Mouse (Mus musculus): ENCODE results near the gene Slc16a7. TPM values are rescaled to one million over a fixed set of nuclear protein-coding genes. Genes with fewer than 3 reads are reported as not detected.

Slc16a7 gene
- total and polyA plus RNA-seq, 3 experiments, result not detected

- Histone ChIP-seq H3K9ac (ENCODE audit: control insufficient read depth, low read depth, low read length, poor library complexity, severe bottlenecking) (no peak overlapping the region), H3K4me1 (ENCODE audit: control insufficient read depth in 1 of 2, insufficient read depth in 2 of 2, low read length in 2 of 2) (no peaks in the 10 kb centered on the region), H3K27me3 (ENCODE audit: control insufficient read depth in 1 of 2, insufficient read depth in 2 of 2, low read length in 2 of 2) (no peaks in the 10 kb centered on the region), H3K36me3 (ENCODE audit: control insufficient read depth in 1 of 2, insufficient read depth in 2 of 2, low read length in 2 of 2) (no peaks in the 10 kb centered on the region), H3K4me3 (ENCODE audit: control insufficient read depth in 1 of 2, insufficient read depth in 1 of 2, low read depth in 2 of 2, low read length in 2 of 2) (no peak overlapping the region), H3K27ac (ENCODE audit: control insufficient read depth, low read depth, low read length) (no peak overlapping the region), H3K79me2 (ENCODE audit: control insufficient read depth, insufficient read depth, low read length, poor library complexity) (no peaks in the 10 kb centered on the region), H3K9me3 (replicated peaks; ENCODE audit: insufficient read depth, low read length) (no peaks in the 10 kb centered on the region)
- TF ChIP-seq SMC3 (IDR thresholded peaks at IDR 0.05; ENCODE audit: low read depth, low read length) (no peak), POLR2AphosphoS2 (IDR thresholded peaks at IDR 0.05; ENCODE audit: low read length) (no peak), TCF12 (IDR thresholded peaks at IDR 0.05; ENCODE audit: low read depth, low read length) (no peak), ZKSCAN1 (IDR thresholded peaks at IDR 0.05; ENCODE audit: low read depth, low read length) (no peak), RAD21 (IDR thresholded peaks at IDR 0.05; ENCODE audit: low read depth, low read length) (no peak), USF1 (IDR thresholded peaks at IDR 0.05; ENCODE audit: low read depth, low read length) (no peak), CTCF (IDR thresholded peaks at IDR 0.05 in 2 of 3, conservative IDR thresholded peaks at IDR 0.05 in 1 of 3; ENCODE audit: control insufficient read depth in 1 of 3, insufficient read depth in 1 of 3, low read depth in 2 of 3, low read length in 3 of 3, poor library complexity in 1 of 3, severe bottlenecking in 1 of 3) (no peak), RCOR1 (IDR thresholded peaks at IDR 0.05; ENCODE audit: low read depth, low read length) (no peak), POLR2A (IDR thresholded peaks at IDR 0.05; ENCODE audit: control insufficient read depth in 1 of 2, insufficient read depth in 1 of 2, low read depth in 1 of 2, low read length in 2 of 2, poor library complexity in 1 of 2) (no peak), UBTF (IDR thresholded peaks at IDR 0.05; ENCODE audit: borderline replicate concordance, insufficient read depth, low read depth, low read length) (no peak)
- no peak for DNase-seq (ENCODE audit: low read depth, low spot score)
Measured at GRCm38 (mm10) chr10:125372666-125373065, 16.6 kb downstream of the Slc16a7 start.

DNA sequence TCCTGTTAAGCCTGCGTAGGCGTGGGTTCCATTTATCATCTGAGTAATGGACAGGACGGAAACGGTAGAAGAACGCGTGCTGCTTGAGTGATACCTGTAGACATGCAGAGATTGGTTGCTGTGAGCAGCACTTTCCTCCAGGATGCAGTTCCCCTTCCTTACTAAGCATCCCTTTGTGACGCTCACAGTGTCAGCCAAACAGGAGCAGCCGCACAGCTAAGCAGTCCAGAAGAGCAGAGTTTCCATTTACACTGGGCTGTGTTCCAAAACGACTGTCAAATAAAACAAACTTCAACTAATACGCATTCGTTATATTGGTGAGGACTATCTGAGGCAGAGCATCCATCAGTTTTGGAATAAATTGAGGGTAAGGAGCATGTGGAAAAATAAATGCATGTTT is 17.8 kb downstream of the Slc16a7 start:
- no peaks in the 10 kb centered on the region for H3K27me3 ChIP-seq (ENCODE audit: control insufficient read depth in 1 of 2, insufficient read depth in 2 of 2, low read length in 2 of 2)
- no peak overlapping the region for H3K4me3 ChIP-seq (ENCODE audit: control insufficient read depth in 1 of 2, insufficient read depth in 1 of 2, low read depth in 2 of 2, low read length in 2 of 2)
- H3K27ac ChIP-seq (ENCODE audit: control insufficient read depth, low read depth, low read length), result no peak overlapping the region
- H3K36me3 ChIP-seq (ENCODE audit: control insufficient read depth in 1 of 2, insufficient read depth in 2 of 2, low read length in 2 of 2), result no peaks in the 10 kb centered on the region
- no peaks in the 10 kb centered on the region for H3K9me3 ChIP-seq (replicated peaks; ENCODE audit: insufficient read depth, low read length)
- no peak overlapping the region for H3K9ac ChIP-seq (ENCODE audit: control insufficient read depth, low read depth, low read length, poor library complexity, severe bottlenecking)
- H3K4me1 ChIP-seq (ENCODE audit: control insufficient read depth in 1 of 2, insufficient read depth in 2 of 2, low read length in 2 of 2), result no peaks in the 10 kb centered on the region
- no peaks in the 10 kb centered on the region for H3K79me2 ChIP-seq (ENCODE audit: control insufficient read depth, insufficient read depth, low read length, poor library complexity)
- no peak for TF ChIP-seq SMC3 (IDR thresholded peaks at IDR 0.05; ENCODE audit: low read depth, low read length)
- no peak for TF ChIP-seq UBTF (IDR thresholded peaks at IDR 0.05; ENCODE audit: borderline replicate concordance, insufficient read depth, low read depth, low read length)
- TF ChIP-seq MXI1 (IDR thresholded peaks at IDR 0.05; ENCODE audit: low read depth, low read length), result no peak
- TF ChIP-seq SIN3A (IDR thresholded peaks at IDR 0.05; ENCODE audit: low read length), result no peak
- TF ChIP-seq NRF1 (IDR thresholded peaks at IDR 0.05; ENCODE audit: insufficient read depth, low read depth, low read length, poor library complexity, severe bottlenecking), result no peak
- no peak for TF ChIP-seq USF2 (IDR thresholded peaks at IDR 0.05; ENCODE audit: borderline replicate concordance in 1 of 2, insufficient read depth in 1 of 2, low read depth in 1 of 2, low read length in 2 of 2)
- TF ChIP-seq ZKSCAN1 (IDR thresholded peaks at IDR 0.05; ENCODE audit: low read depth, low read length), result no peak
- DNase-seq (ENCODE audit: low read depth, low spot score), result no peak

Data from MEL (cell line).